Mouse (Mus musculus): ENCODE measurements at regions not wholly inside any gene's neighbourhood (a gene's known extent, or its start where the extent isn't known, plus 50 kb on each side); places are given as distances from the start of the nearest gene placed in this dataset.

- no peak for DNase-seq (ENCODE audit: low read depth, low spot score)
Observed at GRCm38 (mm10) chr12:94468609-94469008, 1223.4 kb upstream of the Flrt2 start.

- DNase-seq (ENCODE audit: low read depth, low spot score) = no peak
Observed at GRCm38 (mm10) chr12:94469850-94470249, 1222.2 kb upstream of the Flrt2 start.

- no peak for DNase-seq (ENCODE audit: low read depth, low spot score)
Observed at GRCm38 (mm10) chr12:94470981-94471380, 1221.0 kb upstream of the Flrt2 start.

- no peak for DNase-seq (ENCODE audit: low read depth, low spot score)
Observed at GRCm38 (mm10) chr12:94488721-94489120, 1203.3 kb upstream of the Flrt2 start.

GRCm38 (mm10) chr12:94508099-94508498 lies 1183.9 kb upstream of the Flrt2 start:
- DNase-seq (ENCODE audit: low read depth, low spot score) = no peak

GRCm38 (mm10) chr12:94509855-94510254 lies 1182.2 kb upstream of the Flrt2 start:
- no peak for DNase-seq (ENCODE audit: low read depth, low spot score)

GRCm38 (mm10) chr12:94544706-94545105 lies 1147.3 kb upstream of the Flrt2 start:
- no peak for DNase-seq (ENCODE audit: low read depth, low spot score)

GRCm38 (mm10) chr12:94560374-94561194 lies 1131.4 kb upstream of the Flrt2 start:
- DNase-seq (ENCODE audit: low read depth, low spot score) = no peak

GRCm38 (mm10) chr12:94574981-94575380 lies 1117.0 kb upstream of the Flrt2 start:
- no peak for DNase-seq (ENCODE audit: low read depth, low spot score)

- no peak for DNase-seq (ENCODE audit: low read depth, low spot score)
Observed at GRCm38 (mm10) chr12:94580345-94580744, 1111.7 kb upstream of the Flrt2 start.

GRCm38 (mm10) chr12:94584309-94584708 lies 1107.7 kb upstream of the Flrt2 start:
- DNase-seq (ENCODE audit: low read depth, low spot score) = no peak

GRCm38 (mm10) chr12:94587031-94587430 lies 1105.0 kb upstream of the Flrt2 start:
- no peak for DNase-seq (ENCODE audit: low read depth, low spot score)

- DNase-seq (ENCODE audit: low read depth, low spot score) = no peak
Observed at GRCm38 (mm10) chr12:94588599-94588998, 1103.4 kb upstream of the Flrt2 start.

- DNase-seq (ENCODE audit: low read depth, low spot score) = no peak
Observed at GRCm38 (mm10) chr12:94589033-94589432, 1103.0 kb upstream of the Flrt2 start.

GRCm38 (mm10) chr12:94605566-94605965 lies 1086.5 kb upstream of the Flrt2 start:
- DNase-seq (ENCODE audit: low read depth, low spot score) = no peak

GRCm38 (mm10) chr12:94636555-94636954 lies 1055.5 kb upstream of the Flrt2 start:
- DNase-seq (ENCODE audit: low read depth, low spot score) = no peak

- no peak for DNase-seq (ENCODE audit: low read depth, low spot score)
Observed at GRCm38 (mm10) chr12:94640153-94640552, 1051.9 kb upstream of the Flrt2 start.

GRCm38 (mm10) chr12:94645302-94645701 lies 1046.7 kb upstream of the Flrt2 start:
- no peak for DNase-seq (ENCODE audit: low read depth, low spot score)

GRCm38 (mm10) chr12:94670035-94670434 lies 1022.0 kb upstream of the Flrt2 start:
- no peak for DNase-seq (ENCODE audit: low read depth, low spot score)

GRCm38 (mm10) chr12:94674925-94675324 lies 1017.1 kb upstream of the Flrt2 start:
- no peak for DNase-seq (ENCODE audit: low read depth, low spot score)

- no peak for DNase-seq (ENCODE audit: low read depth, low spot score)
Observed at GRCm38 (mm10) chr12:94691341-94692029, 1000.5 kb upstream of the Flrt2 start.

- no peak for DNase-seq (ENCODE audit: low read depth, low spot score)
Observed at GRCm38 (mm10) chr12:94731391-94731790, 960.6 kb upstream of the Flrt2 start.

- DNase-seq (ENCODE audit: low read depth, low spot score) = no peak
Observed at GRCm38 (mm10) chr12:94733179-94733578, 958.8 kb upstream of the Flrt2 start.
